Mouse (Mus musculus) adrenal gland, postnatal 10 days (tissue): ENCODE measurements at regions not wholly inside any gene's neighbourhood (a gene's known extent, or its start where the extent isn't known, plus 50 kb on each side); places are given as distances from the start of the nearest gene placed in this dataset.

Source experiments
- DNase-seq: peaks from one replicate; pipeline ENCODE4 v3.0.0; 2021; ENCODE audit warnings: mixed read lengths

- no peak for DNase-seq
Observed at GRCm38 (mm10) chr6:35458250-35458649, 81.4 kb downstream of the Mtpn start.

- no peak for DNase-seq
Observed at GRCm38 (mm10) chr6:35445007-35445406, 94.7 kb downstream of the Mtpn start.

- DNase-seq = no peak
Observed at GRCm38 (mm10) chr6:35426301-35426700, 100.4 kb upstream of the Fam180a start.

GRCm38 (mm10) chr6:35424521-35424920 is 98.6 kb upstream of the Fam180a start:
- DNase-seq = no peak

- DNase-seq = no peak
Observed at GRCm38 (mm10) chr6:35420924-35421323, 95.0 kb upstream of the Fam180a start.

- no peak for DNase-seq
Observed at GRCm38 (mm10) chr6:35405044-35405443, 79.1 kb upstream of the Fam180a start.

GRCm38 (mm10) chr6:35403341-35403910 is 77.5 kb upstream of the Fam180a start:
- no peak for DNase-seq

- DNase-seq = no peak
Observed at GRCm38 (mm10) chr6:35395726-35396125, 69.8 kb upstream of the Fam180a start.

GRCm38 (mm10) chr6:35388827-35389226 is 62.9 kb upstream of the Fam180a start:
- DNase-seq = no peak

- no peak for DNase-seq
Observed at GRCm38 (mm10) chr6:35381536-35381935, 55.6 kb upstream of the Fam180a start.

GRCm38 (mm10) chr6:35380721-35381466 is 55.0 kb upstream of the Fam180a start:
- DNase-seq = peak; percentile 23

- peak; percentile 89 for DNase-seq
Observed at GRCm38 (mm10) chr6:35379890-35380289, 53.9 kb upstream of the Fam180a start.

GRCm38 (mm10) chr6:35378851-35379250 is 52.9 kb upstream of the Fam180a start:
- no peak for DNase-seq

GRCm38 (mm10) chr6:35377535-35377934 is 51.6 kb upstream of the Fam180a start:
- no peak for DNase-seq

- no peak for DNase-seq
Observed at GRCm38 (mm10) chr6:35376526-35376925, 50.6 kb upstream of the Fam180a start.
